Mouse (Mus musculus): Measurements from ENCODE around the gene Minpp1. TPM values are rescaled to one million over a fixed set of nuclear protein-coding genes. Genes with fewer than 3 reads are reported as not detected.

Gene Minpp1
- polyA plus RNA-seq (2017; shearing (Covaris generic)), result 13.4 TPM

DNA sequence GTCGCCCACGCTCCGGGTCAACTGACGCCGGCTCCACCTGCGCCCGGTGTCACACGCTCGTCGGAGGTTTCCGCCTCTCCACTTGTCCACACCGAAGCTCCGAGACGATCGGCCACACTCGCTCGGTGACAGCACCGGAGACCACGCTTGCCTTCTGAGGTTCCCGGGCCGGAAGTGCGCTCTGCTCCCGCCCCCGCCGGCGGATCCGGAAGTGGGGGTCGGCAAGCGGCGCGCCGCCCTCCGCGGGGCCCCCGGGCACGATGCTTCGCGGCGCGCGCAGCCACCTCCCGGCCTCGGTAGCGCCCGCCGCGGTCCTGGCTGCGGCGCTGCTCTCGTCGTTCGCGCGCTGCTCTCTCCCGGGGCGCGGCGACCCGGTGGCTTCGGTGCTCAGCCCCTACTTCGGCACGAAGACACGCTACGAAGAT is at the start of gene Minpp1:
TSS of gene Minpp1 (plus strand) at position 89 of the 425 bp plus-strand sequence.

GRCm38 (mm10) chr19:32466478-32466877 is 19.1 kb upstream of the Minpp1 start, which contains the start of gene Rpl9-ps6:
Rpl9-ps6 (minus strand) TSS chr19:32466578.

Other genes with a start within 250 kb of the Minpp1 start
- gene Sgms1, start 96.1 kb upstream of the Minpp1 start, polyA plus RNA-seq (2017; shearing (Covaris generic)), result 53.5 TPM
- gene Rpl9-ps6, start 19.2 kb upstream of the Minpp1 start, polyA plus RNA-seq (2017; shearing (Covaris generic)), result 215 TPM
- gene Papss2, start 110.0 kb downstream of the Minpp1 start, polyA plus RNA-seq (2017; shearing (Covaris generic)), result 0.49 TPM